Mouse (Mus musculus) layer of hippocampus, adult 18-20 months (tissue): ENCODE results near the gene Arfgef2. TPM values are rescaled to one million over a fixed set of nuclear protein-coding genes. Genes with fewer than 3 reads are reported as not detected.

Experiments
- DNase-seq, 2 experiments: peaks; one replicate each; pipeline ENCODE4 v3.0.0; 2022; ENCODE audit warnings: low spot score in 2 of 2
- total RNA-seq, 2 experiments: library from RNA; stranded (reverse); gene quantifications; 2 replicates each; pipeline ENCODE4 v1.2.3; 2021

Gene Arfgef2
- total RNA-seq, 2 experiments from 2014 or later = 59.4 to 59.5 TPM

DNA sequence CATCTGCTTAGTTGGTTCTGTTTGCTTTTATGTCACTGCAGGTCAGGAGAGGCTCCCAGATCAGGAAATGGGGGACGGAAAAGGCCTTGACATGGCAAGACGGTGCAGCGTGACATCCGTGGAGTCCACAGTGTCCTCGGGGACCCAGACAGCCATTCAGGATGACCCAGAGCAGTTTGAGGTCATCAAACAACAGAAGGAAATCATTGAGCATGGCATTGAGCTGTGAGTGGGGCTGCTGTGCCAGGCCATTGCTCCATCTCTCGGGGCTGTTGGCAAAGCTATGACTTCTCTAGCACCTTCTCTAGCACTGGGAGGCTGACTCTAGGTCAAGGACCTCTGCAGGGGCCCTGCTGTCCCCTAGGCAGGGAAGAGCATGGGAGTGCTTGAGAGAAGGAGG is 51.0 kb downstream of the Arfgef2 start:
- DNase-seq = no peak

DNA sequence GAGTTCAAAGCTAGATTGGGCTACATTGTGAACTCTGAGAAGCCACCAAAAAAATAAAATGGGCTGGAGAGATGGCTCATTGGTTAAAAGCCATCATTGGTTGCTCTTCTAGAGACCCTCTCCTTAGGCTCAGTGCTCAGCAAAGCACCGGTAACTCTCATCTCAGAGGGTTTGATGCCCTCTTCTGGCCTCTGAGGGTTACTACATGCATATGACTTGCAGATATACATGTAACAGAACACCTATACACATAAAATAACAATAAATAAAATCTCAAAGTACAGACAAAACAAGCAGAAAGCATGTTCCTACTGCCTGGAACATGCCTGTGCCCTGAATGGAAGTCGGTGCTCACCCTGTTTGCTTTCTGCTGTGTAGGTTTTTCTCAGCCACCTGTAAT is 51.7 kb downstream of the Arfgef2 start:
- no peak for DNase-seq

- no peak for DNase-seq
Measured at GRCm38 (mm10) chr2:166859214-166859613, 53.8 kb downstream of the Arfgef2 start.

DNA sequence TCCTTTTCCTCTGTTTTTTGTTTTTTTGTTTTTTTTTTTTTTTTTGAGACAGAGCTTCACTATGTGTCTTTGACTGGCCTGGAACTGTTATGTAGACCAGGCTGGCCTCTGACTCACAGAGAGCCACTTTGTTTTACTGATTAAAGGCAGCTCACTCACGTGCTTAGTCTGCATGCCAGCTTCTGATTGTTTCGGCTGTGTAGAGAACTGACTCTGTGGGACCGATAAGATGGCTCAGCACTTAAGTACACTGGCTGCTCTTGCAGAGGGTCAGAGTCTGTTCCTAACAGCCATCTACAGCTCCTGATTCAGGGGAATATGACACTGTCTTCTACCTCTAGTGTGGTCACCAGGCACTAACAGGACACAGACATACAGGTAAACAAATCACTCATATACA is 57.1 kb downstream of the Arfgef2 start:
- DNase-seq = no peak

GRCm38 (mm10) chr2:166865476-166865875 is 60.1 kb downstream of the Arfgef2 start:
- no peak for DNase-seq

DNA sequence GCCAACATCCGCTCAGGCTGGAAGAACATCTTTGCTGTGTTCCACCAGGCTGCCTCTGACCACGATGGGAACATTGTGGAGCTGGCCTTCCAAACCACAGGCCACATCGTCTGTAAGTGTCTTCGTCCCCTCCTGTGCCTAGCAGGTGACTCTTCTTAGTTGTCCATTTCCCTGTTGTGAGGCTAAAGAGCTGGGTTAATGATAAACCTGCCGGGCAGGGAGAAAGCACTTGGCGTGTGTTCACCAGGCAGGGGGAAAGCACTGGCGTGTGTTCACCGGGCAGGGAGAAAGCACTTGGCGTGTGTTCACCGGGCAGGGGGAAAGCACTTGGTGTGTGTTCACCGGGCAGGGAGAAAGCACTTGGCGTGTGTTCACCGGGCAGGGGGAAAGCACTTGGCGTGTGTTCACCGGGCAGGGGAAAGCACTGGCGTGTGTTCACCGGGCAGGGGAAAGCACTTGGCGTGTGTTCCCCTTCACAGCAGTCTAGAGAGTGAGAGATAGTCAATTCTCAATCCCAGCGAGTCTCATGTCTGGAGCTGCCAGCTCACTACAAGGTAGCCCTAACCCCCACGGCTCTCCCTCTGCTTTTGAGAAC is 65.0 kb downstream of the Arfgef2 start:
- no peak for DNase-seq

- no peak for DNase-seq
Measured at GRCm38 (mm10) chr2:166870899-166871298, 65.5 kb downstream of the Arfgef2 start.

DNA sequence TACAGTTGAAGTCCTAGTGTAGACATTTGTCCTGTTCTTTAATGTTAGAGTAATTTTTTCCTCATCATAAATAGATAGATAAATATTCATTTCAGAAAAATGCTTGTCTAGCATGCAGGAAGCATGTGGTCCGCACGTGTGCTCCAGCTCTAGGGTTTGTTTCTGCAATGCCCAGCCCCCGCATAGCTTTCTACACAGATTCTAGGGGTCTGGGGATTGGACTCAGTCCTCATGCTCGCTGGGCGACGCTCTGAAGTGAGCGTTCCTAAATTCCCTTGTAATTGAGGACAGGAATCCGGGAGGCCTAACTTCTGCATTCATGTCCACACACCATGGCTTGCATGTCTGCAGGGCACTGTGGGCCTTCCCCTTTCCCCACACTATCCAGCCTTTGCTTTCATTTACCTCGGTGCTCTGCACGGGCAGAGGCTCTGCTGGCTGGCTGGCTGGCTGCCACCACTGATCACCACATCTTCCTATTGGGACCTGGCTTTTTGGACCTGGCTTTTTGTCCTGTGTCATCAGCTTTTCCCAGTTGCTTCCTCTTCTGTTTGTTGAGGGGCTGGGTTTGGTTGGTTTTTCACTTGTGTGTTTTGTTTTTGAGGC is 69.4 kb downstream of the Arfgef2 start:
- DNase-seq = no peak

- DNase-seq = no peak
Measured at GRCm38 (mm10) chr2:166875561-166875960, 70.2 kb downstream of the Arfgef2 start.

- no peak for DNase-seq
Measured at GRCm38 (mm10) chr2:166876331-166876730, 70.9 kb downstream of the Arfgef2 start.

- peak in 1 of 2 experiments; percentile 45 for DNase-seq
Measured at GRCm38 (mm10) chr2:166885066-166885465, 79.7 kb downstream of the Arfgef2 start.

DNA sequence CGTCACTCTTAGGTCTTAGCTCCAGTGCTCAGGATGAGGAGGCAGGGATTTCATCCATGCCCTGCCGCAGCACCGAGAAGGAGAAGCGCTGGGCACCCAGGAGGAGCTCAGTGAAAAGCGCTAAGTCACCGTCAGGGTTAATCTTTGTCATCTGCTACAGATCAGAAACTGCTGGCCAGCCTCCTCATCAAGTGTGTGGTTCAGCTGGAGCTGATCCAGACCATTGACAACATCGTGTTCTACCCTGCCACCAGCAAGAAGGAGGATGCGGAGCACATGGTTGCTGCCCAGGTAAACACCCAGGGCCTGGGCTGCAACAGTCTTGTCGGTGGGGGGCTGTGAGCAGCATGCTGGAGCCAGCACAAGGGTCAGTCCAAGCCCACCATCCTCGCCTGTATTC is 80.2 kb downstream of the Arfgef2 start:
- DNase-seq = no peak

DNA sequence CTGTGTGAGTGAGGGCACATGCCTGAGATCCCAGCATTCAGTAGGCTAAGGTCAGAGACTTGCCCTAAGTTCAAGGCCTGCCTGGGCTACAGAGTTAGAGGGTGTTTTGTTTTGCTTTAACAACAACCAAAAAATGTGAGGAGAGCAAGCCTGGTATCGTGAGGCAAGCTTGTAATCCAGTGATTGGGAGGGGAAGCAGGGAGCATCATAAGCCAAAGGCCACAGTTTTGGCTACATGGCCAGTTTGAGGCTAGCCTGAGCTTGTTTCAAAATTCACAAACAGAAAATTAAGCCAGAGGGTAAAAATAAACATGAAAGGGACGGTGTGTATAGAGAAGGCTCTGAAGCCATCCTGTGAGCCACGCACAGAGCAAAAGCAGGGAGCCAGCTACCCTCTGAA is 80.8 kb downstream of the Arfgef2 start:
- no peak for DNase-seq

DNA sequence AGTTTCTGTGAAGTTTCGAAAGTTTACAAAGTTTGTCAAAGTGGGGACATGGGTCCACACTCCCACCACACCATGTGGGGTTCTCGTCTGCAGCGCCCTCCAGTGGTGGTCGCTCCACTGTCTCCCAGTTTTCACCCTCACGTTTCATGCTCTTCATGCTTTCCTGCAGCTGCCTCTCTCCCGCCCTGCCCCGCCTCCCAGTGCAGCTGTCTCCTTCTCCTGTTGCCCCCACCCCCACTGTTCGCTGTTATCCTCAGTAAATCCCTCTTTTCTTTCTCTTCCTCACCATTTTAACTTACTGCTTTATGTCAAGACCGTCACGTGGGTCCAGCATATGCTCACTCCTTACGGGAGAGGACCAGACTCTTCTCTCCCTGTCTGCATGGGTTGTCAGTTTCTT is 82.4 kb downstream of the Arfgef2 start:
- no peak for DNase-seq

- no peak for DNase-seq
Measured at GRCm38 (mm10) chr2:166891366-166891880, 86.0 kb downstream of the Arfgef2 start.

DNA sequence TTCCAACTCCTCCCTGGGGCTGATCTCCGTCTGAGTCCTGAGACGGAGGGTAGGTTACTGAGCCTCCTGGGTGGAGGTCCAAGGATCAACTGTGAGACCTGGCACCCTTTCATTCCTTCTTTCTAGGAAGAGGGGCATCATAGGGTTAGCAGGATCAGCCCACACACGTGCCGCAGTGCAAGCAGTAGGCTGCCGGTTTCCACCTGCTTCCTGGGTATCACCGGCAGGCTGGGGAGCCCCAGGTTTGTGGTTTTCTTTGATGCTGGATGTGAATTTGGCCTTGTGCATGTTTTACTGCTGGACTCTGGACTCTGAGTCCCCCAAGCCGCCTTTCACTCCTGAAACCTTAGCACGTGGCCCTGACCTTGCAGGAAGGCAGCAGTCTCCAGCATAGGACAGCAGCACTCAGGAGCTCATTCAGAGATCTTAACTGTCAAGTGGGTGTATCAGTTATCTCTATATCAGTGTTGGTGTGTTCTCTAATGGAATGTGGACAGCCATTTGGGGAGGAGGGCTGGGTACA is 86.8 kb downstream of the Arfgef2 start:
- no peak for DNase-seq

DNA sequence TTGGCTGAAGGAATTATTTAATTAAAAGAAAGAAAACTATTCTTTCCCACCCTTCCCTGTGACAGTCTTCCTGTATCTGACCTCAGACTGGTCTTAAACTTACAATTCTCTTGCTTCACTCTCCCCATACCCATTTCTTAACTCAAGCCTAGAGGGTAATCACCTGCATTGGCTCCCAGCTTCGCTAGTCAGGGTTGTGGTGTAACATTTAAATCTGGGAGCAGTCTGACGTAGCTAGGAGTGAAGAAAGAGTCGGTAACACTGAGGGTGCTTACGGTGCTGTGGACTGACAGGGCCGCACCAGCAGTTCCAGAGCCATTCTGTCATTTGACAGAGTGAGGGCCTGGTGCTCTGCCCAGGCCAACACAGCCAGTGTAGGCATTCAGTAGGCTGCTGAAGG is 87.6 kb downstream of the Arfgef2 start:
- DNase-seq = no peak

DNA sequence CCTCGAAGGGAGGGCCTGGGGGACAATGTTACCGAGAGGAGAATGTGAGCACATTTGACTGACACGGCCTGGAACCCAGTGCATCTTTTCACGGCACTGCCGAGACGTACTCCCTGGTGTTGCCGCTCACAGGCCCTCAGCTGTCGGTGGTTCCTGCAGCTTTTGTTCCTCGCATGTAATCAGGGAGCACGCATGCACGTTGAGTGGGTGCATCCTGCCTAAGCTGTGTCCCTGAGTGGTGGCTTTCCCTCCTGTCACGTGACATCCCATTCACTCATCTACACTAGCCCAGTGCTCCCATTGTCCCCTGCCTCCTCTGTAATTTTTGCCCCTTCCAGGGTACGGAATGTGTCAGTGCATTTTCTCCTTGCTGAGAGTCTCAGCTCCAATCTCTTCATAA is 91.0 kb downstream of the Arfgef2 start:
- DNase-seq = peak in 1 of 2 experiments; percentile 45

DNA sequence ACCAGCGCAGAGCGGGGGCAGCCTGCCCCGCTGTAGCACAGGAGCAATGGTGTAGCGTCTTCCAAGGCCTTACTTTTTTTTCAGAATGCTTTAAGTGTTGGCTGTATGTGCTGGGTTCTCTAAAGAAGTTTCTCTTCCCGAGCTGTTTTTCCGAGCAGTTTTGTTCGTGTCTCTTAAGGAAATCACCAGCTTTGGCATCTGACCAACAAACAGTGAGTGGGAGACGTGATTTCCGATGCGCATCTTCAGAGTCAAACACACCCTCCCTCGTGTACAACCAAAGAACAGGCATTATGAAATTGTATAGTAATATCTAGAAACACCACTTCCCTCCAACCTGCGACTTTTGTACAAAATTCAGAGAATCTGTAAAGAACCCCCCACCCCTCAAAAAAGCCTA is 91.6 kb downstream of the Arfgef2 start:
- DNase-seq = peak; percentile 13 to 51

- no peak for DNase-seq
Measured at GRCm38 (mm10) chr2:166899161-166899560, 93.8 kb downstream of the Arfgef2 start.

- no peak for DNase-seq
Measured at GRCm38 (mm10) chr2:166899746-166900145, 94.4 kb downstream of the Arfgef2 start.

GRCm38 (mm10) chr2:166900792-166901505 is 95.6 kb downstream of the Arfgef2 start:
- DNase-seq = no peak
